Mouse (Mus musculus) limb, embryonic 11.5 days (tissue): Measurements from ENCODE around the gene Mpz. TPM values are rescaled to one million over a fixed set of nuclear protein-coding genes. Genes with fewer than 3 reads are reported as not detected.
"Not testable (repeated sequence)": the region's sequence is repeated elsewhere in the genome, so short reads cannot be mapped to it uniquely, and the experiment has no call there.

Experiments used
- ATAC-seq: fragments of 200-750 bp; cut with Nextera tagmentation; 2 replicates; pipeline ENCODE4 v1.8.0; 2017; ENCODE audit warnings: low read depth; ENCODE audit not compliant: insufficient number of reproducible peaks, low FRiP score, low TSS enrichment
- DNase-seq: peaks from one replicate; pipeline ENCODE4 v3.0.0-alpha.2; 2015; ENCODE audit warnings: low spot score
- H3K27ac ChIP-seq: fragments of 300-500 bp; sonication (generic); replicated peaks from 2 replicates; pipeline ENCODE4 v1.5.1; 2014; ENCODE audit warnings: low read depth, mild to moderate bottlenecking, low read length
- H3K27me3 ChIP-seq: fragments of 300-500 bp; sonication (generic); 2 replicates; pipeline ENCODE4 v1.6.1; 2014; ENCODE audit warnings: mild to moderate bottlenecking, low read length, mixed read lengths; ENCODE audit not compliant: control insufficient read depth, insufficient read depth
- H3K36me3 ChIP-seq: fragments of 300-500 bp; sonication (generic); 2 replicates; pipeline ENCODE4 v1.6.1; 2014; ENCODE audit warnings: mild to moderate bottlenecking, low read length, moderate library complexity, mixed read lengths; ENCODE audit not compliant: control insufficient read depth, insufficient read depth
- H3K4me1 ChIP-seq: fragments of 300-500 bp; sonication (generic); 2 replicates; pipeline ENCODE4 v1.6.1; 2014; ENCODE audit warnings: low read length, mixed read lengths; ENCODE audit not compliant: control insufficient read depth, insufficient read depth
- H3K4me2 ChIP-seq: fragments of 300-500 bp; sonication (generic); 2 replicates; pipeline ENCODE4 v1.6.1; 2014; ENCODE audit warnings: low read depth, mild to moderate bottlenecking, moderate library complexity; ENCODE audit not compliant: severe bottlenecking
- H3K4me3 ChIP-seq: fragments of 300-500 bp; sonication (generic); 2 replicates; pipeline ENCODE4 v1.5.1; 2014; ENCODE audit warnings: low read depth, low read length
- H3K9ac ChIP-seq: fragments of 300-500 bp; sonication (generic); 2 replicates; pipeline ENCODE4 v1.6.1; 2014; ENCODE audit warnings: mild to moderate bottlenecking, low read length
- H3K9me3 ChIP-seq: fragments of 300-500 bp; sonication (generic); 2 replicates; pipeline ENCODE4 v1.6.1; 2016; ENCODE audit warnings: low read length; ENCODE audit not compliant: control insufficient read depth
- WGBS: fragments of 180-500 bp; shearing (Covaris S2); extraction: QIAGEN DNeasy Blood & Tissue Kit; methylation state at CpG from one replicate; pipeline ENCODE4 v1.1.7; 2014; 5-methylcytosine and 5-hydroxymethylcytosine counted together
- polyA plus RNA-seq: library from polyadenylated mRNA; unstranded; fragments of >200 nt; fragmentation: Nextera tagmentation; extraction: Ambion mirVana; gene quantifications from 2 replicates; pipeline ENCODE4 v1.2.1, GENCODE M21; 2014

Gene Mpz
- polyA plus RNA-seq, 1 experiment from 2014 or later: 0.68 TPM

DNA sequence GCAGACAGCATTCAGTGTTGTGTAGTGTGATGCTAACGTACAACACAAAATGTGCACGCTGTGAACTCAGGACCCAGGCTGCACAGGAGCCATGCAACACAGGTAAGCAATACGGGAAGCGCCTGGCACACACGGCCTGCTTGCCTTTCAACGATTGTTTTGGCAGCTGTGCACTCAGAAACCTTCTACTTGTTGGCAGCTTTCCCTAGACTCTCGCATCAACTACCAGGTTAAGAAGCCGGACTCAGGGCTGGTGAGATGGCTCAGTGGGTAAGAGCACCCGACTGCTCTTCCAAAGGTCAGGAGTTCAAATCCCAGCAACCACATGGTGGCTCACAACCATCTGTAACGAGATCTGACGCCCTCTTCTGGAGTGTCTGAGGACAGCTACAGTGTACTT, 7.5 kb upstream of the Mpz start:
- H3K9me3 ChIP-seq, H3K9ac ChIP-seq, H3K4me1 ChIP-seq, H3K27me3 ChIP-seq, H3K4me2 ChIP-seq, H3K4me3 ChIP-seq, ATAC-seq, DNase-seq, H3K27ac ChIP-seq: not testable (repeated sequence)
- H3K36me3 ChIP-seq: peaks cover 13% of the 10 kb centered on the region
- WGBS: 87% methylated on average over 9 of the region's 11 CpGs

DNA sequence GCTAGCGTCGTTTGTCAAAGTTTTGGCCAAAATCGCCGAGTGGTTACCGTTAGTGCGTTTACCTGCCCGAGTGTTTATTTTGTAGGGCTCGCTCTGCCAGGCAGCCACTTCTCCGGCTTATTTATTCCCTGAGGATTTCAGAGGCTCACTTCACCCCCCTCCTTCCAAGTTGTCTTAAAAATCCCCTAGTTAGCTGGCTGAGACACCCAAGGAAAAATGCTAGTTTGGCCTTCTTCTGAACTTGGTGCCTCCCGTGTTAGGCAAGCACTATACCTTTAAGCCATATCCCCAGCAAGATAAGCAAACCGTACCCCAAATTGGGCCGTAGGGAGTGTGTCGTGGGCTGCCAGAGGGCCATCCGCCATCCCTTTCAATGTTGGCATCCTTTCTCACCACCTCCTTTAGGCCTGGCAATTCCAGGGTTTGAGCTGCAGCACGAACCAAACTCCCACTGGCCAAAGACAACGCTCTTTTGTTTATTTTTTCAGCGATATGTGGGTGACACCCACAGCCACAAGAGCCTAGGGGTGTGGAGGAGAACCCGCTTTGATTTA, 404 bp downstream of the Mpz start:
- 6% methylated on average over 18 of the region's 18 CpGs for WGBS
- peak overlapping the region; percentile 83 for H3K9ac ChIP-seq
- peak overlapping the region; percentile 67 for H3K4me2 ChIP-seq
- 0 out of 2 replicates have a peak, but pooled peaks cover 4% of the 10 kb centered on the region for H3K4me1 ChIP-seq
- ATAC-seq (peak; percentile 36; the same call in 1 of the 2 replicates), DNase-seq (no peak)
- peak overlapping the region; percentile 93 for H3K4me3 ChIP-seq
- no peaks in the 10 kb centered on the region for H3K27me3 ChIP-seq
- H3K9me3 ChIP-seq: no peaks in the 10 kb centered on the region
- H3K27ac ChIP-seq: peak overlapping the region; percentile 68
- H3K36me3 ChIP-seq: no peaks in the 10 kb centered on the region

DNA sequence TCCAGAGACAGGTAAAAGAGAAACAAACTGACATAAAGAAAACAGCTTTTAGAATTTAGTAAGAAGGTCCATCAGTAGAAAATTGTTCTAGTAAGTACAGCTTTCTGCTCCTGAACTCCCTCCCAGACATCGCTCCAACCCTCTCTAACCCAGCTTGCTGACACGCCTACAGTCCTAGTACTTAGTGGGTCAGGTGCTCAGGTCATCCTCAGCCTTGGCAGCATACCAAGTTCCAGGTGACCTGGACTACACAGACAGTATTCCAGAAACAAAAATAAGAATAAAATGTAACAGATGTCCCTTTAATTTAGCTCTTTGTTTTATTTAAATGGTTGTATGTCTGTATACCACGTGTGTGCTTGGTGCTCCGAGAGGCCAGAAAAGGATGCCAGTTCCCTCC, 1.5 kb downstream of the Mpz start:
- Histone ChIP-seq H3K27ac (no peak overlapping the region), H3K4me2 (no peak overlapping the region), H3K9me3 (no peaks in the 10 kb centered on the region), H3K27me3 (no peaks in the 10 kb centered on the region), H3K4me1 (0 out of 2 replicates have a peak, but pooled peaks cover 4% of the 10 kb centered on the region), H3K36me3 (no peaks in the 10 kb centered on the region), H3K4me3 (no peak overlapping the region), H3K9ac (no peak overlapping the region)
- DNase-seq (no peak), ATAC-seq (no peak)
- 86% methylated on average over 4 of the region's 4 CpGs for WGBS

DNA sequence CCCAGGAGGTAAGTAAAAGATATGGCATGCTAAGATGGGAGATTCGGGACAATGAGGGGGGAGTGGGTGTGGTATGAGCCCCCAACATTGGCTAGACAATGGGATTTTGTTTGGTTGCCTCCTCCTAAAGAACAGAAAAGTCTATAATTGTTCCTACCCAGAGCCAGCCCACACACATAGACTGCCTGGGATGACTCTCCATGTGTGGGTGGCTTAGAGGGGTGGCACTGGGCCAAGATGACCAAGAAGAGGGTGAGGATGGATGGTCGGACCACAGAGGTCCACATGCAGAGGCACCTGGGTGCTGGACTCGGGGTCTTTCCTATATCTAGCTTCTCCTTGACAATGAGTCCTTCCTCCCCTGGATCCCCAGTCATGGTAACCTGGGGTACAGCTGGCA, 6.1 kb downstream of the Mpz start:
- Histone ChIP-seq H3K9ac (no peak overlapping the region), H3K4me1 (no peaks in the 10 kb centered on the region), H3K27ac (no peak overlapping the region), H3K36me3 (no peaks in the 10 kb centered on the region), H3K9me3 (no peaks in the 10 kb centered on the region), H3K27me3 (peaks cover 12% of the 10 kb centered on the region; the same call in 1 of the 2 replicates), H3K4me2 (no peak overlapping the region), H3K4me3 (no peak overlapping the region)
- DNase-seq: no peak
- 84% methylated on average over 3 of the region's 3 CpGs for WGBS
- ATAC-seq: no peak

DNA sequence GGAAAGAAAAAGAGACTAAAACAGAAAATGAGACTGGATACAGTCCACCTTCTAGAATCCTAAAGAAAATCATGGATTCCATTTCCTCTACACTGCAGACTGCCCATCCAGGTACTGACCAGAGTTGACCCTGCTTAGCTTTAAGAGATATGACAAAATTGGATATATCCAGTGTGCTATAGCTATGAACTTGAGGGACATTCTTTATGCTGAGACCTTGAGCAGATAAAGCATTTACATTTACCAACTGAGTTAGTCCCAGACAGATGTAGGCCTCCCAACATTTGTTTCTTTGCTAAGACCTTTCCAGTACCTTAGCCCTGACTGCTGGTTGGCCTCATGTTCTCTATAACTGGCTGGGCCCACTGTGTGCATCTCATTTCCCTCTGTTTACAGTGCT, 7.5 kb downstream of the Mpz start:
- Histone ChIP-seq H3K9me3 (no peaks in the 10 kb centered on the region), H3K4me1 (no peaks in the 10 kb centered on the region), H3K27ac (no peak overlapping the region), H3K27me3 (peaks cover 12% of the 10 kb centered on the region; the same call in 1 of the 2 replicates), H3K4me3 (no peak overlapping the region), H3K36me3 (no peaks in the 10 kb centered on the region), H3K4me2 (no peak overlapping the region), H3K9ac (no peak overlapping the region)
- DNase-seq (no peak), ATAC-seq (no peak)

DNA sequence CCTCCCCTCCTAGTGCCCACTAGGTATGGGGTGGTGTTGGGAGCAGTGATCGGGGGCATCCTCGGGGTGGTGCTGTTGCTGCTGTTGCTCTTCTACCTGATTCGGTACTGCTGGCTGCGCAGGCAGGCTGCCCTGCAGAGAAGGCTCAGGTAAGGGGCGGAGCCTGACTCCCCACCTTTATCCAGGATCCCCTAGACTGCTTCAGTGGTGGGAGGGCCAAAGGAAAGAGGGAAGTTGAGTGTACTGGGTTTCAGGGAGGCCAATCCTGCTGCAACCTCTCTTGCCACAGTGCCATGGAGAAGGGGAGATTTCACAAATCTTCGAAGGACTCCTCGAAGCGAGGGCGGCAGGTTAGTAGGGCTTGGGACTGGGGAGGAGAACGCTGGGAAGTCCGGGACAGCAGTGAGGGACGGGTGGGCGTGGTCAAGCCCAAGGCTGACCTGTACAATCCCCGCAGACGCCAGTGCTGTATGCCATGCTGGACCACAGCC, 9.0 kb downstream of the Mpz start:
- WGBS: 3% methylated on average over 15 of the region's 15 CpGs
- Histone ChIP-seq H3K27ac (no peak overlapping the region), H3K4me3 (peak overlapping the region; percentile 23), H3K36me3 (no peaks in the 10 kb centered on the region), H3K4me2 (peak overlapping the region; percentile 44), H3K9ac (no peak overlapping the region), H3K4me1 (no peaks in the 10 kb centered on the region), H3K9me3 (no peaks in the 10 kb centered on the region), H3K27me3 (peaks cover 12% of the 10 kb centered on the region; the same call in 1 of the 2 replicates)
- DNase-seq (peak; percentile 29), ATAC-seq (no peak)

DNA sequence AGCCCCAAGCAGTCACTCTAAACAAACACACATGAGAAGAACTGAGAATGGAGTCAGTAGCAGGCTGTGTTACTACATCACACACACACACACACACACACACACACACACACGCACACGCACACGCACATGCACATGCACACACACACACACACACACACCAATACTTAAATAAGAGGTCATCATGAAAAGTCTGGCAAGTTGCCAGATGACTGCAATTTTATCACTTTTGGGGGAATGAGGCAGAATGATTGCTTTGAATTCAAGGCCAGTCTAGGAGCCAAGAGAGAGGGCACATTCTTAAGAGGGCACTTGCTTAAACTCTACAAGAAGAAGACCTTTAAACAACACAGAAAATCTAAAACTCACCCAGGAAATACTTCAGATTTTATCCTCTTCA, 12.0 kb downstream of the Mpz start:
- Histone ChIP-seq H3K9me3 (no peaks in the 10 kb centered on the region), H3K4me2 (no peak overlapping the region), H3K27me3 (peaks cover 12% of the 10 kb centered on the region; the same call in 1 of the 2 replicates), H3K4me1 (no peaks in the 10 kb centered on the region), H3K36me3 (no peaks in the 10 kb centered on the region), H3K27ac (no peak overlapping the region), H3K9ac (no peak overlapping the region), H3K4me3 (no peak overlapping the region)
- no peak for DNase-seq
- 93% methylated on average over 3 of the region's 3 CpGs for WGBS
- no peak for ATAC-seq

DNA sequence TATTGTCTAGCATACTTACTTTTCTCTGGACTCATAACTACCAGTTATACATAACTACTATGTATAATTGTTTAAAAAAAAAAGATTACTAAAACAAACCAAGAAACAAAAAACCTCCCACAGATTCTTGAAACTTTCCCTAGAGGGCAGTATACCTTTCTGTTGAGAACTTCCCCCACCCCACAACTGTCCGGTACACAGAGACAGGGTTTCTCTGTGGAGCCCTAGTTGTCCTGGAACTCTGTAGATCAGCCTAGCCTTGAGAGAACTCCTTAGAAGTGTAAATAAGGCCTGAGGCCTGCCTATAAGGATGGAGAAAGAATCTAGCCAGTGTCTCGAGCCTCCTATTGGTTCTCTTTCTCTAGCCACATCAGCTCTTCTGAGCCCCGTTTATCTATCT, 13.7 kb downstream of the Mpz start:
- Histone ChIP-seq H3K9ac (no peak overlapping the region), H3K4me3 (no peak overlapping the region), H3K36me3 (no peaks in the 10 kb centered on the region), H3K9me3 (no peaks in the 10 kb centered on the region), H3K4me2 (no peak overlapping the region), H3K27me3 (peaks cover 9% of the 10 kb centered on the region; the same call in 1 of the 2 replicates), H3K4me1 (no peaks in the 10 kb centered on the region), H3K27ac (no peak overlapping the region)
- no peak for DNase-seq
- ATAC-seq: no peak
- WGBS: 35% methylated on average over 3 of the region's 3 CpGs
